Comparison of ENCODE assay signal across 1 mouse cellular context in the genomic region with DNA sequence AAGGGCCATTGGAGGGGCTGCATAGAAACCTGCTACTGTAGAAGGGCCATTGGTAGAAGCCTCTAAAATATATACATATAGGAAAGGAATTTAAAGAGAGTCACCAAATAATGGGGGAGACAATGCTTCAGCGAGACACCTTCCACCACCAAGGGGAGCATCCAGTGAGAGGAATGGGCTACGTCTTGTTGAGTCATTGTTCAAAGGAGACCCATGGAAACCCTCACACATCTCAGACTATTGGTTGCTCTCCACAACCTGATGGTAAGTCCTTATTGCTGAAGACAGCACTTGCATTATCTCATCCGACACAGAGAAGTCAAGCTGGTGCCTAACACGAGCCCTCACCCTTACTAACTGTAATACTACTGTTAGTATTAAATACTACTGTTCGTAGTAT.
A peak's percentile ranks its signal among the peaks of the same experiment; 100 is the strongest.
TF ChIP-seq lines count a peak whose summit lies in the region.

No protein-coding gene starts in this region.

TF ChIP-seq in myocyte, 11 proteins besides CTCF, POLR2A, EP300 and RAD21:
- TF ChIP-seq POLR2AphosphoS2 (IDR thresholded peaks at IDR 0.05; ENCODE audit: insufficient read length, low read depth): peak; percentile 60
- no peak for TF ChIP-seq MYOD1 (IDR thresholded peaks at IDR 0.05; ENCODE audit: control insufficient read depth in 1 of 3, insufficient read length in 2 of 3, low read depth in 2 of 3)
- TF ChIP-seq MYOG (IDR thresholded peaks at IDR 0.05; ENCODE audit: control insufficient read depth in 1 of 3, insufficient read depth in 1 of 3, insufficient read length in 2 of 3, low read depth in 2 of 3): no peak
- TF ChIP-seq MAX (IDR thresholded peaks at IDR 0.05; ENCODE audit: low read depth): no peak
- TF ChIP-seq SRF (IDR thresholded peaks at IDR 0.05; ENCODE audit: control insufficient read depth, insufficient read length, low read depth): no peak
